Mouse (Mus musculus) common myeloid progenitor, adult 5-6 weeks (primary cell): Measurements from ENCODE around the gene Foxj1. TPM values are rescaled to one million over a fixed set of nuclear protein-coding genes. Genes with fewer than 3 reads are reported as not detected.

Experiments used
- total RNA-seq: library from RNA; stranded (forward); fragments of 200-1000, 187-1606 nt; gene quantifications from 2 replicates; pipeline ENCODE4 v1.2.3, GENCODE M21; 2017

Gene Foxj1
- total RNA-seq, 1 experiment from 2014 or later: not detected

Other genes with a start within 250 kb of the Foxj1 start
- 26.2 and 32.7 TPM in 2 replicates for gene Wbp2, start 248.4 kb downstream of the Foxj1 start, total RNA-seq
- 5.8 and 11.3 TPM in 2 replicates for gene Trim47, start 208.2 kb downstream of the Foxj1 start, total RNA-seq
- 9.9 and 12.5 TPM in 2 replicates for gene Trim65, start 204.3 kb downstream of the Foxj1 start, total RNA-seq
- 38.7 and 40.5 TPM in 2 replicates for gene Mrpl38, start 196.5 kb downstream of the Foxj1 start, total RNA-seq
- 20.2 and 21.7 TPM in 2 replicates for gene Fbf1, start 167.2 kb downstream of the Foxj1 start, total RNA-seq
- gene Ten1, start 136.5 kb downstream of the Foxj1 start, total RNA-seq: 21.5 and 34.3 TPM in 2 replicates
- 24.2 and 25.9 TPM in 2 replicates for gene Acox1, start 136.4 kb downstream of the Foxj1 start, total RNA-seq
- 2.2 and 2.6 TPM in 2 replicates for gene Evpl, start 97.3 kb downstream of the Foxj1 start, total RNA-seq
- gene Srp68, start 61.2 kb downstream of the Foxj1 start, total RNA-seq: 56.9 and 62.6 TPM in 2 replicates
- not detected in 2 replicates for gene Galr2, start 54.5 kb downstream of the Foxj1 start, total RNA-seq
- gene Exoc7, start 28.2 kb downstream of the Foxj1 start, total RNA-seq: 19.5 and 34.3 TPM in 2 replicates
- gene Rnf157, start 77.6 kb upstream of the Foxj1 start, total RNA-seq: 7.0 and 9.2 TPM in 2 replicates
- gene Ubald2, start 98.7 kb upstream of the Foxj1 start, total RNA-seq: 60.7 and 82.5 TPM in 2 replicates
- gene Qrich2, start 130.8 kb upstream of the Foxj1 start, total RNA-seq: not detected in 2 replicates
- gene Prpsap1, start 158.8 kb upstream of the Foxj1 start, total RNA-seq: 28.1 and 35.2 TPM in 2 replicates
- gene Sphk1, start 195.5 kb upstream of the Foxj1 start, total RNA-seq: 55.3 and 61.0 TPM in 2 replicates
- 7.6 and 8.5 TPM in 2 replicates for gene Ube2o, start 246.0 kb upstream of the Foxj1 start, total RNA-seq